Mouse (Mus musculus): ENCODE results near the gene Usp3. TPM values are rescaled to one million over a fixed set of nuclear protein-coding genes. Genes with fewer than 3 reads are reported as not detected.

The Usp3 gene
- polyA plus RNA-seq, 1 experiment from 2014 or later, result 51.2 TPM

DNA sequence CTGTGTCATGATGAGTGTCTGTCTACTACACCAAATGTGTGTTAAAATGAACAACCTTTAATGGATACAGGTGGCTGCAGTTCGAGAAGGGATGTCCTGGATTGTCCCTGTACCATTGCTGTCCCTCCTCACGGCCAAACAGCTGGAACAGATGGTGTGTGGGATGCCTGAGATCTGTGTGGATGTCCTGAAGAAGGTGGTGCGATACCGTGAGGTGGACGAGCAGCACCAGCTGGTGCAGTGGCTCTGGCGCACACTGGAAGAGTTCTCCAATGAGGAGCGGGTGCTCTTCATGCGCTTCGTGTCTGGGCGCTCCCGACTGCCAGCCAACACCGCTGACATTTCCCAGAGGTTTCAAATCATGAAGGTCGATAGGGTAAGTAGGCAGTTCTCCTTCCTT lies 88.4 kb downstream of the Usp3 start:
- Histone ChIP-seq H3K36me3 (peaks cover 87% of the 10 kb centered on the region), H3K9ac (replicated peaks) (no peak overlapping the region), H3K4me1 (no peaks in the 10 kb centered on the region), H3K4me2 (no peak overlapping the region), H3K27ac (replicated peaks) (0 out of 2 replicates have a peak overlapping the region, but pooled peaks have one; percentile 23), H3K27me3 (replicated peaks) (no peaks in the 10 kb centered on the region), H3K4me3 (replicated peaks) (no peak overlapping the region), H3K9me3 (replicated peaks) (no peaks in the 10 kb centered on the region)
- 81% methylated on average over 13 of the region's 13 CpGs for WGBS
- no peak for ATAC-seq (ENCODE audit: low FRiP score)

DNA sequence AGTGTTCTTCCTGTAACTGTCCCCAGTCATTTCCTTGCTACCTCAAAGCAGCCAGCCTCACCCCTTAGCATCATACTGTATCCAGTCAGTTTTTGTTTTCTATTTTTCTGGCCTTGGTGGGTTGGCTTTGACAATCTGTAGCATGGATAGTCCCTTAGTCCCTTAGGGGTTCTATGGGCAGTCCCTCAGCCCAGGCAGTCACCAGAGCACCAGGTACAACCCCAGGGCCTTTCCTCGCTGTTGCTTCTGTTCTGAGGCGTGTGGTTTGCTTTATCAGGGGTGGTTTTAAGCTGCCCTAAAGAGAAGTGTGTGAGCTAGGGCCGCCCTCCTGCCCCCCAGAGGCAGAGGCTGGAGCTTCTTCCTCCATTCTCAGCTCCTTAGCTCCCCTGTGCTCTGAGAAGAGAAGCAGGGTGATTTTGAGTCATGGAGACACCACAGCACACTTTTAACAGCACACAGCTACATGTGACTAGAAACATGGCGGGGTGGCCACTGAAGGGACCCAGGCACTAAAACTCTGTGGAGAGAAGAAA lies 89.0 kb downstream of the Usp3 start:
- H3K9me3 ChIP-seq (replicated peaks), result no peaks in the 10 kb centered on the region
- no peak for ATAC-seq (ENCODE audit: low FRiP score)
- H3K4me2 ChIP-seq, result no peak overlapping the region
- 88% methylated on average over 4 of the region's 4 CpGs for WGBS
- no peaks in the 10 kb centered on the region for H3K27me3 ChIP-seq (replicated peaks)
- peaks cover 81% of the 10 kb centered on the region for H3K36me3 ChIP-seq
- H3K9ac ChIP-seq (replicated peaks), result no peak overlapping the region
- no peak overlapping the region for H3K4me3 ChIP-seq (replicated peaks)
- H3K4me1 ChIP-seq, result no peaks in the 10 kb centered on the region
- H3K27ac ChIP-seq (replicated peaks), result no peak overlapping the region

DNA sequence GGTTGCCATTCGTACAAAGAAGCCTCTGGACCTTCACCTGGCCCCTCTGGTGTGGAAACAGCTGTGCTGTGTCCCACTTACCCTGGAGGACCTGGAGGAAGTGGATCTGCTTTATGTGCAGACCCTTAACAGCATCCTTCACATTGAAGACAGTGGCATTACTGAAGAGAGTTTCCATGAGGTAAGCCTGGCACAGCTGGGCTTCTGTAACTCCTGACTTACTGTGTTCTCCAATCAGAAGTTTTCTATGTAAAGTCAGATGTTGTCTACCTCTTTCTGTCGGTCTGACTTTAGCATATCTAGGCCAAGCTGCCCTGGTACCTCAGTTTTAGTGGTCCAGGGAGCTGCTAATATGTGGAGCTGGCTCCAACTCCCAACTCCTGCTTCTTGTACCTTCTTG lies 91.7 kb downstream of the Usp3 start:
- no peak overlapping the region for H3K27ac ChIP-seq (replicated peaks)
- H3K9ac ChIP-seq (replicated peaks), result no peak overlapping the region
- H3K36me3 ChIP-seq, result peaks cover 78% of the 10 kb centered on the region
- H3K4me3 ChIP-seq (replicated peaks), result no peak overlapping the region
- 82% methylated on average over 2 of the region's 2 CpGs for WGBS
- no peak for ATAC-seq (ENCODE audit: low FRiP score)
- no peaks in the 10 kb centered on the region for H3K4me1 ChIP-seq
- H3K4me2 ChIP-seq, result no peak overlapping the region
- no peaks in the 10 kb centered on the region for H3K27me3 ChIP-seq (replicated peaks)
- H3K9me3 ChIP-seq (replicated peaks), result no peaks in the 10 kb centered on the region

DNA sequence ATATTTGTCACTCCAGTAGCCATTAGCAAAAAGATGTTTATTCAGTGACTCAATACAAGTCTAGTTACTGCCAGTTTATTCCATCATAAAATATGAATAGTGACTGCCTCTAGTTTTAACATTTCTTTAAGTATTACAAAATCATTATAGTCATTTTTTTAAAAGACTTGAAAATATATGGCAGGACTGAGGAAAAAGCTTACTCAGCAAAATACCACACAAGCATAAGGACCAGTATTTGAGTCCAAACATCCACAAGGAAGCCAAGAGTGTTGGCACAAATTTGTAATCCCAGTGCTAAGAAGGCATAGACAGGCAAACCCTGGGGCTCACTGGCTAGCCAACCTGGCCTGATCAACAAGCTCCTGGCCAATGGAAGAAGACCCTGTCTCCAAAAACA lies 99.0 kb downstream of the Usp3 start:
- no peak overlapping the region for H3K4me3 ChIP-seq (replicated peaks)
- ATAC-seq (ENCODE audit: low FRiP score), result no peak
- no peak overlapping the region for H3K4me2 ChIP-seq
- no peak overlapping the region for H3K9ac ChIP-seq (replicated peaks)
- H3K27ac ChIP-seq (replicated peaks), result no peak overlapping the region
- H3K4me1 ChIP-seq, result no peaks in the 10 kb centered on the region
- peaks cover 85% of the 10 kb centered on the region for H3K36me3 ChIP-seq
- H3K27me3 ChIP-seq (replicated peaks), result no peaks in the 10 kb centered on the region
- no peaks in the 10 kb centered on the region for H3K9me3 ChIP-seq (replicated peaks)

DNA sequence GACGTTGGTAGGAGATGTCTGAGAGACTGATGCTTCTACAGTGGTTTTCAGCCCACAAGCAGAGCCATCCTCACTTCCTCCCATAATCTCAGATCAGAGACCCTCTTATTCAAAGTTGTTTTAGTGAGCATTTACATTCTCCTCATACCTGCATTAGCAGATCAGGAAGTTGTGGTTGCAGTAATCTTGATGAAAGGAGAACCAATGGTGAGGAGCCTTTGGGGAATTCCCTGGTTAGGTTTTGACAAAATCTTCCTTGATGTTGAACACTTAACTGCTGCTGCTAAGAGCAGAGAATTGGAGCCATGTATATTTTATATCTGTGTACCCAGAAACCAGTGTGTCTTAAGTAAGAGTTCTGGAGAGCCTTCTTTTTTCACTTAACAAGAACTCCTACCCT lies 100.6 kb downstream of the Usp3 start:
- H3K4me3 ChIP-seq (replicated peaks), result no peak overlapping the region

DNA sequence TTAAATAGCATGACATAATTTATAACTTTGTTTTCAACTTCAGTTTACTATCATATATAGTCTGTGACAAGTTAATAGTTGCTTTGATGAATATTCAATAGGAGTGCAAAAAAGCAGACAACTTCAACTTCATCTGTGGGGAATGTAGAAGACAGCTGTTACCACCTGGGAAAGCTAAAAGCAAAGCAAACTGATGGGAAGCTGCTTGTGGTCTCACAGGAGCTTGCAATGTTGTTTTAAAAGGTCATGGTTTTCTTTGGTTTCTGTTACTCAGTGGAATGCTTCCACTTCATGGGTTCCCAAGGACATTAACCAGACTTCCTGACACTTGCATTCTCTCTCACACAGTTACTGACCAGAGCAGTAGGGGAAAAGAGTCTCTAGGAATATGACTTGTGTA lies 104.2 kb downstream of the Usp3 start:
- Histone ChIP-seq H3K9ac (replicated peaks) (no peak overlapping the region), H3K36me3 (peaks cover 85% of the 10 kb centered on the region), H3K27me3 (replicated peaks) (no peaks in the 10 kb centered on the region), H3K4me1 (no peaks in the 10 kb centered on the region), H3K9me3 (replicated peaks) (no peaks in the 10 kb centered on the region), H3K4me3 (replicated peaks) (no peak overlapping the region), H3K4me2 (no peak overlapping the region), H3K27ac (replicated peaks) (no peak overlapping the region)
- no peak for ATAC-seq (ENCODE audit: low FRiP score)

More for the DNA sequence above, 100.6 kb downstream of the Usp3 start:
- no peak overlapping the region for H3K9ac ChIP-seq (replicated peaks)
- no peak overlapping the region for H3K4me2 ChIP-seq
- peaks cover 85% of the 10 kb centered on the region for H3K36me3 ChIP-seq
- ATAC-seq (ENCODE audit: low FRiP score), result no peak
- H3K27ac ChIP-seq (replicated peaks), result no peak overlapping the region
- WGBS, result 91% methylated on average over 1 of the region's 1 CpGs
- no peaks in the 10 kb centered on the region for H3K9me3 ChIP-seq (replicated peaks)
- H3K27me3 ChIP-seq (replicated peaks), result no peaks in the 10 kb centered on the region
- H3K4me1 ChIP-seq, result no peaks in the 10 kb centered on the region

DNA sequence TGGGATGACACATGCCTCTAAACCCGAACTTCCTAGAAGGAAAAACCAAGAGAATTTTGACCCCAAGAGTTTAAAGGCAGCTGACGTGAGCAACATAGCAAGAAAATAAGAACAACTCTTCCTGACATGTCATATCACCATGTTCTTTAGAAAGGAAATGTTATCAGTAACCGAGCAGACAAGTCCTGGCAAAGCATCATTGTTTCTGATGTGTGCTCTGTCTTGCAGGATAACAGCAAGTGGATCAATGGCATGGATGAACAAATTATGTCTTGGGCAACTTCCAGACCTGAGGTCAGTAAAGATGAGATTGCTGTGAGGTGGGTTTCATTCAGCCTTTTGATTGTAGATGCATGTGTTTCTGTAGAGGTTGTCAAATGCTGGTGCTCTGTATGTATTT lies 109.5 kb downstream of the Usp3 start:
- Histone ChIP-seq H3K9ac (replicated peaks) (no peak overlapping the region), H3K4me3 (replicated peaks) (no peak overlapping the region), H3K4me2 (no peak overlapping the region), H3K27ac (replicated peaks) (no peak overlapping the region), H3K36me3 (peaks cover 67% of the 10 kb centered on the region), H3K4me1 (no peaks in the 10 kb centered on the region), H3K27me3 (replicated peaks) (no peaks in the 10 kb centered on the region), H3K9me3 (replicated peaks) (no peaks in the 10 kb centered on the region)
- no peak for ATAC-seq (ENCODE audit: low FRiP score)
- WGBS, result 92% methylated on average over 3 of the region's 3 CpGs

DNA sequence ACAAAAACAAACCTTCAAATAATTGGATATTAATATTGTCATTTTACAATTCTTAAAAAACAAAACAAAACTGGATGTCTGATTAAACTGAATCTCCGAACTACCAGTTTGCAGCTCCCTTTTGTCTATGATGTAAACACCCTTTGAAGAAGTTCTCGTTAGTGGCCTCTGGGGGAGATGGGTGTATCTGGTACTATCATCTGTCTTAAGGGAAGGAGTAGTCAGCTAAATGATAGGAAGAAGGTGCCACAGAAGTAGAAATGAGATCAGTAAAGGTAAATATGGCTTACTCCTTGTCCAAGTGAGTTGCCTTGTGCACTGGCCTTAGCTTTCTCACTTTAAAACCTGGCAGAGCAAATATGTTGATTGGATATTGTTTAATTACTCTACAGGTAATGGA lies 115.2 kb downstream of the Usp3 start:
- no peak overlapping the region for H3K4me2 ChIP-seq
- H3K9me3 ChIP-seq (replicated peaks), result no peaks in the 10 kb centered on the region
- ATAC-seq (ENCODE audit: low FRiP score), result no peak
- no peaks in the 10 kb centered on the region for H3K27me3 ChIP-seq (replicated peaks)
- H3K4me1 ChIP-seq, result no peaks in the 10 kb centered on the region
- H3K4me3 ChIP-seq (replicated peaks), result no peak overlapping the region
- 83% methylated on average over 2 of the region's 2 CpGs for WGBS
- peaks cover 38% of the 10 kb centered on the region for H3K36me3 ChIP-seq
- no peak overlapping the region for H3K27ac ChIP-seq (replicated peaks)
- H3K9ac ChIP-seq (replicated peaks), result no peak overlapping the region

DNA sequence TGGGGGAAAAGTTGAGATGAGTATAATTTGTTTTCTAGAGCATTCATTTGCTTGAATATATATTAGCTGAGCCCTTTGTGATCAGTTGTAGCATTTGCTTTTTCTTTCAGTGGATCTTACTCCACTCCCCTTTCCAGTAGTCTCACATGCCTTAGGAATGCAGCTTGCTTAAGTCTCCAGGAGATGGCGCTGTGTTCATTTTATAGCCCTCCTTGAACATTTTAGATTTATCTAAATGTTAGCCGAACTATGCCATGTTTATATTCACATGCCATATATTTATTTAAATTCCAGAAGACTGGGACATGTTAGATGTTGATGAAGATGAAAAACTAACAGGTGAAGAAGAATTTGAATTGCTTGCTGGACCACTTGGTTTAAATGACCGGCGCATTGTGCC lies 127.9 kb downstream of the Usp3 start:
- 59% methylated on average over 4 of the region's 4 CpGs for WGBS
- Histone ChIP-seq H3K27me3 (replicated peaks) (no peaks in the 10 kb centered on the region), H3K4me3 (replicated peaks) (no peak overlapping the region), H3K27ac (replicated peaks) (no peak overlapping the region), H3K4me2 (no peak overlapping the region), H3K9me3 (replicated peaks) (no peaks in the 10 kb centered on the region), H3K36me3 (peaks cover 52% of the 10 kb centered on the region), H3K4me1 (no peaks in the 10 kb centered on the region), H3K9ac (replicated peaks) (no peak overlapping the region)
- ATAC-seq (ENCODE audit: low FRiP score), result no peak

Other genes with a start within 250 kb of the Usp3 start
- gene Herc1, start 242.7 kb downstream of the Usp3 start, polyA plus RNA-seq (2015; fragmentation: Nextera tagmentation; extraction: Ambion mirVana), result 36.4 and 42.0 TPM in 2 replicates
- 1.4 and 2.9 TPM in 2 replicates for gene Fbxl22, start 78.5 kb downstream of the Usp3 start, polyA plus RNA-seq (2015; fragmentation: Nextera tagmentation; extraction: Ambion mirVana)
- 0.81 and 2.1 TPM in 2 replicates for gene Car12, start 120.5 kb upstream of the Usp3 start, polyA plus RNA-seq (2015; fragmentation: Nextera tagmentation; extraction: Ambion mirVana)
- gene Aph1b, start 202.3 kb upstream of the Usp3 start, polyA plus RNA-seq (2015; fragmentation: Nextera tagmentation; extraction: Ambion mirVana), result 16.7 and 18.7 TPM in 2 replicates
- gene Gm10647, start 203.9 kb upstream of the Usp3 start, polyA plus RNA-seq (2015; fragmentation: Nextera tagmentation; extraction: Ambion mirVana), result 0.36 and 0.49 TPM in 2 replicates
- gene Aph1c, start 241.6 kb upstream of the Usp3 start, polyA plus RNA-seq (2015; fragmentation: Nextera tagmentation; extraction: Ambion mirVana), result 4.3 and 4.7 TPM in 2 replicates

Measured in neural tube, embryonic 15.5 days (tissue).